Mouse (Mus musculus): ENCODE measurements at regions not wholly inside any gene's neighbourhood (a gene's known extent, or its start where the extent isn't known, plus 50 kb on each side); places are given as distances from the start of the nearest gene placed in this dataset.
"Not testable (repeated sequence)": the region's sequence is repeated elsewhere in the genome, so short reads cannot be mapped to it uniquely, and the experiment has no call there.

DNA sequence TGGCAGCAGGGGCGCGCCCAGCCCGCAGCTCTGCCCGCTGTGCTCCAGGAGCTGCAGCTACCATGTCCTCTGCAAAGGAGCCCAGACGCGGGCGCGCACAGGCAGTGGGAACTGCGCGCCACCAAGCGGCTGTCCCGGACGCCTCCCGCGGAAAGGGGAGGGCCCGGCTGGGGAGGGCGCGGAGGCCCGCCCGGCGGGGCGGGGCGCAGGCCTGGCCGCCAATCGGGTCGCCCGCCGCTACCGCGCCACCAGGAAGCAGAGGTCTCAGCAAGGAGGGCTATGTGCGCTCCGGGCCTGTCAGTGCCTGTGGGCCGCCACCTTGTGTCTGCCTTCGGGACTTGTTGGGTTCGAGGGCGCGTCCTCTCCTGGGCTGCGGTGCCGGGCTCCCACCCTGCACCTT is 367.0 kb upstream of the Ywhaq start:
- DNase-seq: peak; percentile 14 to 44

DNA sequence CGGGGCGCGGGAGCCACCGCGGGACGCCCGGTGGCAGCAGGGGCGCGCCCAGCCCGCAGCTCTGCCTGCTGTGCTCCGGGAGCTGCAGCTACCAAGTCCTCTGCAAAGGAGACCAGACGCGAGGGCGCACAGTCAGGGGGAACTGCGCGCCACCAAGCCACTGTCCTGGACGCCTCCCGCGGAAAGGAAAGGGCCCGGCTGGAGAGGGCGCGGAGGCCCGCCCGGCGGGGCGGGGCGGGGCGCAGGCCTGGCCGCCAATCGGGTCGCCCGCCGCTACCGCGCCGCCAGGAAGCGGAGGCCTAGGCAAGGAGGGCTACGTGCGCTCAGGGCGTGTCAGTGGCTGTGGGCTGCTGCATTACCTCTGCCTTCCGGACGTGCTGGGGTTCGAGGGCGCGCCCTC is 361.3 kb upstream of the Ywhaq start:
- DNase-seq: not testable (repeated sequence)

DNA sequence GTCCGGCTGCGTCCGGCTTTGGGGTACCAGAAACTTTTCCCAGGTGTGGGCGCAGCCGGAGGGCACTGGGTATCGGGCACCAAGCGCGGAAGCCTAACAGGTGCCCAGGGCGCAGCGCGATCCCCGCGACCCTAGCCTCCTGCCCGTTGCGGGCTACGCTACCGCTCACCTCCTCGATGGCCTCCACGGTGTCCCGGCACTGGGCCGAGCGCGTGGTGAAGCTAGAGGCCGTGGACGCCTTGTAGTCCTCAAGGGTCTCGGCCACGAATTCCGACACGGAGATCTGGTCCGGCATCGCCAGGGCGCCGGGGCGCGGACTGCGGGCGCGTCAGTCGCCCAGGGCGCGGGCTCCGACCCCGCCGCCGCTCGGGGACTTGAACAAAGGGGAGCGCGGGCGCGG is 360.9 kb upstream of the Ywhaq start:
- not testable (repeated sequence) for DNase-seq

DNA sequence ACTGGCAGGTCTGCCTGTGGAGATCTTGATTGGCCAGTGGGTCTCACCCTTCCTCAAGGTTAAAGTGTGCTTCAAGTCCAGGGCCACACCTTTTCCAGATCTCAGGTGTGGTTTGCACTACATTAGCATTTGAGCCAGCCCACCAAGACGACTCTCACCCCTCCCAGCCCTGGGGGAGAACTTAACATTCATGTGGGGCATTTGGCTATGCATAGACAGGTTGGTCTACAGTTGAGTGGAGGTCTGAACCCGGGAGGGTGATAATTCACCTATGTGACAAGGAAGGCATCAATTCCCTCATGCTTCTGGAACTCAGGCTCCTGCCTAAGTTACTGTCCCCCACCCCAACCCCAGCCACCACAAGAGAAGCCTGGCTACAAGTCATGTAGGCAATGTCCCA is 350.3 kb upstream of the Ywhaq start:
- DNase-seq: not testable (repeated sequence)
